Mouse (Mus musculus) lung, adult 10 weeks (tissue): ENCODE data around the gene Gm49336. TPM values are rescaled to one million over a fixed set of nuclear protein-coding genes. Genes with fewer than 3 reads are reported as not detected.

Source experiments
- polyA plus RNA-seq: library from polyadenylated mRNA; stranded (reverse); fragments of 350-450 nt; fragmentation: Illumina TruSeq; extraction: RNeasy Lipid Tissue Mini Kit (QIAGEN cat#74804); gene quantifications from one replicate; pipeline ENCODE4 v1.2.3, GENCODE M21; 2014; ENCODE audit warnings: low read depth, low replicate concordance; ENCODE audit not compliant: insufficient read depth

The Gm49336 gene
- 14.1 TPM for polyA plus RNA-seq

GRCm38 (mm10) chr14:60251281-60252003 is at the start of gene Gm49336, which contains the start of gene Nupl1:
Gene Gm49336 (minus strand): TSS chr14:60251507.
Gene Nupl1 (minus strand): TSS chr14:60251431.

GRCm38 (mm10) chr14:60264990-60265876 is 13.9 kb upstream of the Gm49336 start, which contains the start of gene Mtmr6:
Gene Mtmr6 (plus strand): TSS chr14:60265228.

GRCm38 (mm10) chr14:60196884-60197283 is 54.4 kb downstream of the Gm49336 start, which contains the start of gene Atp8a2:
Gene Atp8a2 (minus strand): TSS chr14:60197179.

Other genes starting within 250 kb of the Gm49336 start
- gene Atp8a2, start 54.3 kb downstream of the Gm49336 start, polyA plus RNA-seq: 0.19 TPM
- not detected for gene Nupl1, start 76 bp downstream of the Gm49336 start, polyA plus RNA-seq
- gene Mtmr6, start 13.7 kb upstream of the Gm49336 start, polyA plus RNA-seq: 30.7 TPM
- gene Amer2, start 121.8 kb upstream of the Gm49336 start, polyA plus RNA-seq: 0.07 TPM